Mouse (Mus musculus): ENCODE results near the gene Btg3. TPM values are rescaled to one million over a fixed set of nuclear protein-coding genes. Genes with fewer than 3 reads are reported as not detected.

Gene Btg3
- polyA plus RNA-seq, 1 experiment from 2014 or later: 70.6 TPM

Other genes starting within 250 kb of the Btg3 start
- gene Cxadr, start 75.7 kb downstream of the Btg3 start, polyA plus RNA-seq (2014; fragmentation: Nextera tagmentation; extraction: Ambion mirVana): 14.4 and 15.5 TPM in 2 replicates
- gene D16Ertd472e, start 199.5 kb upstream of the Btg3 start, polyA plus RNA-seq (2014; fragmentation: Nextera tagmentation; extraction: Ambion mirVana): 18.6 and 21.1 TPM in 2 replicates